Mouse (Mus musculus): Measurements from ENCODE around the gene Pgbd5. TPM values are rescaled to one million over a fixed set of nuclear protein-coding genes. Genes with fewer than 3 reads are reported as not detected.

The Pgbd5 gene
- polyA plus RNA-seq, 1 experiment, result 0.19 TPM

DNA sequence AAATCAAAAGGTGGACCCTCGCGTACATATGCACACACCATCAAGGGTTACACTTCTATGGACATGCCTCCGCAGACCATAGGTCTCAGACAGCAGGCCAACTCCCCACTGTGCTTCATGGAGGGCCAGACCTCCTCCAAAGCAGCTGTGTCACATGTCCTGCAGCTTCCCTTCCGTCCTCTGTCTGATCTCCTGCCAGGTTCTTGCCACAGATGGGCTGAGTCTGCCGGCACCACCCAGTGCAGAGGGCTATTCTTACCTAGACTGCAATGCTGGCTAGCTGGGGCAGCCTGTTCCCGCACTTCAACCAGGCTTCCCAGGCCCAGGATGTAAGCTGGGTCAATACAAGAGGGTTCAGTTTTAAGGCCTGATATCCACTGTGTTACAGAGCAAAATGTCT lies 64.3 kb downstream of the Pgbd5 start:
- Histone ChIP-seq H3K36me3 (ENCODE audit: control insufficient read depth, insufficient read depth) (no peaks in the 10 kb centered on the region), H3K79me2 (ENCODE audit: control insufficient read depth, insufficient read depth) (no peaks in the 10 kb centered on the region), H3K27me3 (ENCODE audit: control insufficient read depth, insufficient read depth, insufficient read length) (peaks cover 11% of the 10 kb centered on the region), H3ac (ENCODE audit: control insufficient read depth, insufficient read length) (no peak overlapping the region), H3K4me3 (no peak overlapping the region), H3K4me2 (ENCODE audit: low read depth) (no peak overlapping the region)
- TF ChIP-seq TCF3 (IDR thresholded peaks at IDR 0.05; ENCODE audit: insufficient read length, low read depth) (no peak), CEBPB (IDR thresholded peaks at IDR 0.05; ENCODE audit: insufficient read depth, poor library complexity, severe bottlenecking) (no peak), MYOD1 (IDR thresholded peaks at IDR 0.05; ENCODE audit: control insufficient read depth in 1 of 3, insufficient read length in 2 of 3, low read depth in 2 of 3) (no peak), SRF (IDR thresholded peaks at IDR 0.05; ENCODE audit: control insufficient read depth, insufficient read length, low read depth) (no peak), TCF12 (IDR thresholded peaks at IDR 0.05; ENCODE audit: insufficient read depth, poor library complexity, severe bottlenecking) (no peak), POLR2A (IDR thresholded peaks at IDR 0.05; ENCODE audit: insufficient read length, low read depth) (no peak), POLR2AphosphoS2 (IDR thresholded peaks at IDR 0.05; ENCODE audit: insufficient read length, low read depth) (no peak), USF1 (IDR thresholded peaks at IDR 0.05; ENCODE audit: low read depth) (no peak), REST (IDR thresholded peaks at IDR 0.05; ENCODE audit: insufficient read depth, insufficient read length) (no peak), MYOG (IDR thresholded peaks at IDR 0.05; ENCODE audit: control insufficient read depth in 1 of 3, insufficient read depth in 1 of 3, insufficient read length in 2 of 3, low read depth in 2 of 3) (no peak)

DNA sequence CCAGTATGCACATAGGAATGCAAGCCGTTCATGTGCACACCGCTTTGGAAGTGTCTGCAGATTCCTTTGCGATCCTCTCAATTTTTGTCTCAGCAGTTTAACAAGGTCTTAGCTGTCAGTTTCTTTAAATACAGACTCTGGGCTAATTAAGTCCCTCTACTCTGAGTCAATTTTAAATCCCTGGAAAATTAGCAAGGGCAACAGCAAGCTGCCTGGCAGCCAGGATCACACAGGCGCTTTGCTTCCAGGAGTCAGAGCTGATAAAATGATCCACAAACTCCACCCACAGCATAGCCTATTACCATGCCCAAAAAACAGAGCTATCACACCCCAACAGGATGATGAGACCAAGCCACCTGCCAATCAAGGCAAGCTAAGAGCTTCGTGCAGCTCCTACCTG lies 65.7 kb downstream of the Pgbd5 start:
- TF ChIP-seq SRF (IDR thresholded peaks at IDR 0.05; ENCODE audit: control insufficient read depth, insufficient read length, low read depth), result no peak
- no peak for TF ChIP-seq POLR2AphosphoS2 (IDR thresholded peaks at IDR 0.05; ENCODE audit: insufficient read length, low read depth)
- TF ChIP-seq CEBPB (IDR thresholded peaks at IDR 0.05; ENCODE audit: insufficient read depth, poor library complexity, severe bottlenecking), result no peak
- no peak for TF ChIP-seq E2F4 (IDR thresholded peaks at IDR 0.05; ENCODE audit: insufficient read depth)
- no peak for TF ChIP-seq USF1 (IDR thresholded peaks at IDR 0.05; ENCODE audit: low read depth)
- TF ChIP-seq MYOD1 (IDR thresholded peaks at IDR 0.05; ENCODE audit: control insufficient read depth in 1 of 3, insufficient read length in 2 of 3, low read depth in 2 of 3), result no peak
- no peak for TF ChIP-seq REST (IDR thresholded peaks at IDR 0.05; ENCODE audit: insufficient read depth, insufficient read length)
- TF ChIP-seq POLR2A (IDR thresholded peaks at IDR 0.05; ENCODE audit: insufficient read length, low read depth), result no peak
- TF ChIP-seq TCF3 (IDR thresholded peaks at IDR 0.05; ENCODE audit: insufficient read length, low read depth), result no peak
- TF ChIP-seq MYOG (IDR thresholded peaks at IDR 0.05; ENCODE audit: control insufficient read depth in 1 of 3, insufficient read depth in 1 of 3, insufficient read length in 2 of 3, low read depth in 2 of 3), result no peak
- TF ChIP-seq MAX (IDR thresholded peaks at IDR 0.05; ENCODE audit: low read depth), result no peak
- no peak for TF ChIP-seq TCF12 (IDR thresholded peaks at IDR 0.05; ENCODE audit: insufficient read depth, poor library complexity, severe bottlenecking)
- Histone ChIP-seq H3ac (ENCODE audit: control insufficient read depth, insufficient read length) (no peak overlapping the region), H3K36me3 (ENCODE audit: control insufficient read depth, insufficient read depth) (no peaks in the 10 kb centered on the region), H3K4me3 (no peak overlapping the region), H3K79me2 (ENCODE audit: control insufficient read depth, insufficient read depth) (no peaks in the 10 kb centered on the region), H3K27me3 (ENCODE audit: control insufficient read depth, insufficient read depth, insufficient read length) (peaks cover 5% of the 10 kb centered on the region), H3K4me2 (ENCODE audit: low read depth) (no peak overlapping the region)

DNA sequence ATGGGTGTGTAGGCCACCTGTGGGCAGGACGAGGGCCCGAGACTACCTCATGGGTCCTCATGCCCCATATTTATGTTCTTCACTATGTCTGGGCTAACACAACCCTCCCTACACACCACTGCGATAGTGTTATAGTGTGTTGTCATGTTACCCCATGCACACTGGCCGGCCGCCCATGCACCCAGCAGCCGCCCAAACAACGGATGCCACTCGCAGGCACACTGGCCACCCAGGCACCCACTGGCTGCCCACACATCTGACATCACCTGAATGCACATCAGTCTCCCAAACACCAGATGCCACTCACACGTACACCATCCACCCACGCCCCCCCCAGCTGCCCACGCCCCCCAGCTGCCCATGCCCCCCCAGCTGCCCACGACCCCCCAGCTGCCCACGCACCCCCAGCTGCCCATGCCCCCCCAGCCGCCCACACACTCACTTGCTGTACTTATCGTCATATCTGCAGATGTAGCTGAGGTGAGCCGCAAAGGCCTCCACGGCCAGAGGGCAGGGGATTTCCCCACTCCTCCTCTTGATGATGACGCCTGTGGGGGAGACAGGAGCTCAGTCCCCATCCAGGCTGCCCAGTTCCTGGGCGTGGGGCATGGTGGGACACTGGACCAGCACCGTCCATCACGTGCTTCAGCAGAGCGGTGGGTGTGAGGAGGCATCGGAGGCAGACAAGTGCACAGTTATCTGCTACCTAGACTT lies 67.9 kb downstream of the Pgbd5 start:
- no peaks in the 10 kb centered on the region for H3K79me2 ChIP-seq (ENCODE audit: control insufficient read depth, insufficient read depth)
- peaks cover 4% of the 10 kb centered on the region for H3K27me3 ChIP-seq (ENCODE audit: control insufficient read depth, insufficient read depth, insufficient read length)
- no peak overlapping the region for H3ac ChIP-seq (ENCODE audit: control insufficient read depth, insufficient read length)
- TF ChIP-seq CEBPB (IDR thresholded peaks at IDR 0.05; ENCODE audit: insufficient read depth, poor library complexity, severe bottlenecking), result no peak
- no peak for TF ChIP-seq TCF3 (IDR thresholded peaks at IDR 0.05; ENCODE audit: insufficient read length, low read depth)
- TF ChIP-seq USF1 (IDR thresholded peaks at IDR 0.05; ENCODE audit: low read depth), result no peak
- no peak for TF ChIP-seq E2F4 (IDR thresholded peaks at IDR 0.05; ENCODE audit: insufficient read depth)
- no peak for TF ChIP-seq TCF12 (IDR thresholded peaks at IDR 0.05; ENCODE audit: insufficient read depth, poor library complexity, severe bottlenecking)
- no peak for TF ChIP-seq MYOG (IDR thresholded peaks at IDR 0.05; ENCODE audit: control insufficient read depth in 1 of 3, insufficient read depth in 1 of 3, insufficient read length in 2 of 3, low read depth in 2 of 3)
- no peak for TF ChIP-seq POLR2A (IDR thresholded peaks at IDR 0.05; ENCODE audit: insufficient read length, low read depth)
- no peak for TF ChIP-seq MAX (IDR thresholded peaks at IDR 0.05; ENCODE audit: low read depth)
- TF ChIP-seq SRF (IDR thresholded peaks at IDR 0.05; ENCODE audit: control insufficient read depth, insufficient read length, low read depth), result no peak
- no peak for TF ChIP-seq MYOD1 (IDR thresholded peaks at IDR 0.05; ENCODE audit: control insufficient read depth in 1 of 3, insufficient read length in 2 of 3, low read depth in 2 of 3)
- TF ChIP-seq POLR2AphosphoS2 (IDR thresholded peaks at IDR 0.05; ENCODE audit: insufficient read length, low read depth), result no peak
- no peak for TF ChIP-seq REST (IDR thresholded peaks at IDR 0.05; ENCODE audit: insufficient read depth, insufficient read length)
- H3K4me3 ChIP-seq, result no peak overlapping the region
- no peak overlapping the region for H3K4me2 ChIP-seq (ENCODE audit: low read depth)
- no peaks in the 10 kb centered on the region for H3K36me3 ChIP-seq (ENCODE audit: control insufficient read depth, insufficient read depth)

DNA sequence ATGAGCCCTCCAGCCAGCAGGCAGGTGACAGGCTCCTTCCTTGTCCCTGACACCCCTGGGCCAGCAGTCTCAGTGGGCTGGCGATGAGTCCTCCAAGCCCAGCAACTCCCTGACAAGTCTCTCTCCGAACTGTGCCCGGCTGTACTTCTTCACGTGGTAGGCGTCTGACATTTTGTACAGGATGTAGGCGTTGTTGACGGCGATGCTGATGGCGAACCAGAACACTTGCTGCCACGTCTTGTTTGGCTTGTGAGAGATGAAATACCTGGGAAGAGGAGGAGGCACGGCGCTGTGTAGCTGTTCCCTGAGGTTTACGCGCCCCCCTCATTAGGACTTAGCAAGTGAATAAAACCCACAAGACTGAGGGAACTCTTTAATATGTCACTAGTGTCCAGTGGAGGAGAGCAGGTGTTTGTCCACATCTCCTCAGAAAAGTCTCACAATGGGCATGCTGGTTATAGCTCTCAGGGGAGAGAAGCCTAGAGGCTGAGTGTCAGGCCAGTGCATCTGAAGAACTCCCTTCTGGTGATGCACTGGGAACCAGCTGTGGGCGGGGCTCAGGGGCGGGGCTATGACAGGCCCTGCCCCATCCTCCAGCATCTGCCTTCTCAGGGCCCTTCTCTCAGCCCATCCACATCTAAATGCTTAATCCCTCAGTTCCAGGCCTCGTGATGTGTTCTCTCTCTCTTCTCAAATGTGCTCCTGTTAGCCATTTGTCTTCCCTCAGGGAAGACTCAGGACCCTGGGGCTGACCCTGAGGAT lies 68.9 kb downstream of the Pgbd5 start:
- H3K4me3 ChIP-seq, result no peak overlapping the region
- TF ChIP-seq MAX (IDR thresholded peaks at IDR 0.05; ENCODE audit: low read depth), result no peak
- no peak for TF ChIP-seq POLR2A (IDR thresholded peaks at IDR 0.05; ENCODE audit: insufficient read length, low read depth)
- TF ChIP-seq SRF (IDR thresholded peaks at IDR 0.05; ENCODE audit: control insufficient read depth, insufficient read length, low read depth), result no peak
- TF ChIP-seq REST (IDR thresholded peaks at IDR 0.05; ENCODE audit: insufficient read depth, insufficient read length), result no peak
- H3K4me2 ChIP-seq (ENCODE audit: low read depth), result no peak overlapping the region
- peaks cover 4% of the 10 kb centered on the region for H3K27me3 ChIP-seq (ENCODE audit: control insufficient read depth, insufficient read depth, insufficient read length)
- H3K79me2 ChIP-seq (ENCODE audit: control insufficient read depth, insufficient read depth), result no peaks in the 10 kb centered on the region
- H3ac ChIP-seq (ENCODE audit: control insufficient read depth, insufficient read length), result no peak overlapping the region
- H3K36me3 ChIP-seq (ENCODE audit: control insufficient read depth, insufficient read depth), result no peaks in the 10 kb centered on the region

Data from myocyte (in vitro differentiated cells).